Mouse (Mus musculus) hindbrain, embryonic 10.5 days (tissue): ENCODE measurements at regions not wholly inside any gene's neighbourhood (a gene's known extent, or its start where the extent isn't known, plus 50 kb on each side); places are given as distances from the start of the nearest gene placed in this dataset.

Experiments
- DNase-seq: peaks from one replicate; pipeline ENCODE4 v3.0.0-alpha.2; 2017; ENCODE audit warnings: low spot score
- H3K27ac ChIP-seq: fragments of 300-500 bp; sonication (generic); 2 replicates; pipeline ENCODE4 v1.5.1; 2016; ENCODE audit warnings: mild to moderate bottlenecking, moderate library complexity
- H3K27me3 ChIP-seq: fragments of 300-500 bp; sonication (generic); 2 replicates; pipeline ENCODE4 v1.6.1; 2016; ENCODE audit warnings: mild to moderate bottlenecking; ENCODE audit not compliant: poor library complexity, insufficient read depth, severe bottlenecking
- H3K36me3 ChIP-seq: fragments of 300-500 bp; sonication (generic); 2 replicates; pipeline ENCODE4 v1.6.1; 2016; ENCODE audit warnings: mild to moderate bottlenecking, moderate library complexity
- H3K4me1 ChIP-seq: fragments of 300-500 bp; sonication (generic); replicated peaks from 2 replicates; pipeline ENCODE4 v1.6.1; 2016; ENCODE audit warnings: mild to moderate bottlenecking
- H3K4me3 ChIP-seq: fragments of 300-500 bp; sonication (generic); 2 replicates; pipeline ENCODE4 v1.5.1; 2016; ENCODE audit warnings: mild to moderate bottlenecking, moderate library complexity
- H3K9me3 ChIP-seq: fragments of 300-500 bp; sonication (generic); 2 replicates; pipeline ENCODE4 v1.6.1; 2016; ENCODE audit warnings: mild to moderate bottlenecking, moderate library complexity
- whole genome bisulfite sequencing: fragments of 180-500 bp; shearing (Covaris S2); methylation state at CpG from one replicate; pipeline ENCODE4 v1.1.7; 2016; 5-methylcytosine and 5-hydroxymethylcytosine counted together

DNA sequence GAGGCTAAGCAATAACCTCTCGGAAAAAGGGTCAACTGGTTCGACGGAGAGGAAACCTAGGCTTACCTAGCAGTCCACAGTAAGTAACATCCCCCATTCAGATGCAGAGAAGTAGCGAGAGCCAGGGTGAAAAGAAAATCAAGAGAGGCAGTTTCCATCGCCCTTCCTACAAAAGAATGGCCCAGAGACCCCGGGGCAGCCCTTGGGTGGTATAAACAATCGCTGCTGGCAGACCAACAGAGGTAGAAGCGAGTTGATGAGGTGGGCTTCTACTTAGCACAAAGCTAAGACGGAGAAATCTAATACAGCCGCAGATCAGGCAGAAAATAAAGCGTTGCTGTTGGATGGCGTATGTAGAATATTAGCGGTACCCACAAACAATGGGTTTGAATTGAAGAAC is 57.8 kb upstream of the Arl15 start:
- Histone ChIP-seq H3K4me1 (peaks cover 43% of the 10 kb centered on the region), H3K4me3 (no peak overlapping the region), H3K27me3 (peaks cover 7% of the 10 kb centered on the region; the same call in 1 of the 2 replicates), H3K36me3 (no peaks in the 10 kb centered on the region), H3K9me3 (no peaks in the 10 kb centered on the region), H3K27ac (0 out of 2 replicates have a peak overlapping the region, but pooled peaks have one; percentile 84)
- DNase-seq: no peak
- WGBS: 70% methylated on average over 13 of the region's 13 CpGs

DNA sequence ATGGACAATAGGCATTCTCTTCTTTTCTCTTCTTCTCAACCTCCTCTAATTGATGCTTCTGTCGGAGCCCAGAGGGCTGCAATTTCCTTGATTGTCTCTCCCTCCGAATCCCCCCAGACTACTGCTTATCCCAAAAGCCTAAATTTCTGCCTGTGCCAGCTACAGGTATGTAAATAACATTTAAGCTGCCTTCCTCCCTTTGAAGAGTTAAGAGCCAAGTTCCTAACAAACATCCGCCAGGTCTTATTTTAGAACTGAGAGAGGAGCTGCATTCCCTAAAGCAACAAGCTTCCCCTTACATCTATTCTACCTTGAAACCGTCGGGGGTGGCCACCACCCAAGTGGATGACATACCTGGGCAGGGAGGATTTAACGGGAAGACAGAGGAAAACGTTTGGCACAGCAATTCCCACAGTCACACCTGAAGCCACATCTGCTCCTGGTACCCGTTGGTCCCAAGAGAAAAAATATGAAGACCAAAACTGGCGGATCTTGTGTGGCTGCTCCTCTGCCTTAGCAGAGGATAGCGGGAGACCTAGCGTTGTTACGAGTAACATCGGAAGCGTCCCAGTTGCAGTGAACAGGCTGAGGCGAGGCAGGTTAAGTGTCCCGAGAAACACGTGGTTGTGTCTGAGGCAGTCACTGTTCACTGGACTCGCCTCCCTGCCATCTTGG is 58.6 kb upstream of the Arl15 start:
- peak overlapping the region; percentile 84 for H3K27ac ChIP-seq
- H3K27me3 ChIP-seq: peaks cover 7% of the 10 kb centered on the region; the same call in 1 of the 2 replicates
- no peaks in the 10 kb centered on the region for H3K36me3 ChIP-seq
- H3K4me1 ChIP-seq: peaks cover 48% of the 10 kb centered on the region
- WGBS: 43% methylated on average over 18 of the region's 18 CpGs
- H3K9me3 ChIP-seq: no peaks in the 10 kb centered on the region
- H3K4me3 ChIP-seq: no peak overlapping the region
- no peak for DNase-seq

DNA sequence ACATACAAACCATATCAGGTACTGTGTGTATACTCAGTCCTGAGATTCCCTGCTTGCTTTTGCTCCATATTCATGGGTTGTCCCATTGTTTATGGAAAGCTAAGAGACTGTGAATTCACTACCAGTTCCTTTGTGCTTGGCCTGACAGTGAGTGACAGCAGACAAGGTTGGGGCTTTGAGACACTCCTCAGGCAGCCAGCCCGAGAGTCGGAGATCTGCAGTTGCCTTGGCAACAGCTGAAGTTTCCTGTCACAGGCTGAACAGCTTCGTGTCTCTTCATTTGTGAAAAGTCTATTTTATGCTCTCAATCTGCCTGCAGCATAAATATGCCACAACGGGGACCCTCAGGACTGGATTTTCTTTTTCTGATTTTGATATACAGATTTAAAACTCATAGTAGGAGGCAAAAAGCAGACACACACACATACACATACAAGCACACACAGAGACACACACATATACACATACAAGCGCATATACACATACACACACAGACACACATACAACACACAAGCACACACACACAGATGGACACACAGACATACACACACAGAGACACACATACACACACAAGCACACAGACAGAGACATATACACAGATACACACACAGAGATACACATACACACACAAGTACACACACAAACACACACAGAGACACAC is 60.0 kb upstream of the Arl15 start:
- no peaks in the 10 kb centered on the region for H3K9me3 ChIP-seq
- H3K4me1 ChIP-seq: peaks cover 50% of the 10 kb centered on the region
- H3K27me3 ChIP-seq: peaks cover 7% of the 10 kb centered on the region; the same call in 1 of the 2 replicates
- DNase-seq: peak; percentile 82
- 23% methylated on average over 5 of the region's 5 CpGs for WGBS
- H3K4me3 ChIP-seq: no peak overlapping the region; the same call in 1 of the 2 replicates
- H3K36me3 ChIP-seq: no peaks in the 10 kb centered on the region
- H3K27ac ChIP-seq: peak overlapping the region; percentile 84

DNA sequence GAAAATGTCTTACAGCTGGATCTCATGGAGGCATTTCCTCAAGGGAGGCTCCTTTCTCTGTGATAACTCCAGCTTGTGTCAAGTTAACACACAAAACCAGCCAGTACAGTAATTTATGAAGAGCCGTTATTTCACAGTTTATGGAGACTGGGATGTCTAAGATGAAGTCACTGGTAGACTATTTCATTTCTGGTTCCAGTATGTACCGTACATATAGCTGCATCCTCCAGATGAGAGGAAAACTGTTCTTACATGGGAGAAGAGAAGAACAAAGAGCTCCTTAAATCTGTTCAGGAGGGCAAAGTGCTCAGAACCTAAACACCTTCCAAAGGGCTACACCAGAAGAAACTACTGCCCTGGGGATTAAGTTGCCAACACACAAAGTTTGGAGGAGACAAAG is 60.6 kb upstream of the Arl15 start:
- Histone ChIP-seq H3K9me3 (no peaks in the 10 kb centered on the region), H3K4me1 (peaks cover 50% of the 10 kb centered on the region), H3K4me3 (no peak overlapping the region), H3K27me3 (peaks cover 7% of the 10 kb centered on the region; the same call in 1 of the 2 replicates), H3K36me3 (no peaks in the 10 kb centered on the region), H3K27ac (peak overlapping the region; percentile 84)
- DNase-seq: no peak
- WGBS: 67% methylated on average over 2 of the region's 2 CpGs

DNA sequence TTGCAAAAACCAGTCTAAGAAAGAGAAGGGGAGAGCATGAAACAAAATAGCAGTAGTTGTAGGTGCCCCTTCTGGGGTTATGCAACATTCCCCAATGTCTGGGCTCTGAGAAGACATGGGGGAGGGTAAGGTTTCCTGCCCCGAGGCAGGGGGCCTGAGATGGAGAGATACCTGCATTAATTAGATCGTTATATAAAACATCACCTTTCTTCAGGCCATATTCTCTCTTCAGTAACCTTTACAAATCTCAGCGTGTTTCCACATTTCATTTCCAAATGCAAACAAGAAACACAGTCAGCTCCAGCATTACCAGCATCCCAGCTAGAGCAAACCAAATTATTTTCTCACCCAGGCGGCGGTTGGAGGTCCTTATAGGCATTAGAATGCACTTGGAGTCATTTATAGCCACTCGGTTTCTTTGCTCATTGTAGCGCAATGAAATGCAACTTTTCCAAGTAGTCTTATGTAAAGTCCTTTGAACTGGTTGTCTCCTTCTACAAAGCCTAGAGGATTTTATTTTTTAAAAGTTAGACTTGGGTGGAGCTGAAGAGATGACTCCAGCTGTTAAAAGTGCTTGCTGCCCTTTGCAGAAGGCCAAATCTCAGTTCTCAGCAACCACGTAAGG is 63.4 kb upstream of the Arl15 start:
- H3K27ac ChIP-seq: peak overlapping the region; percentile 40; the same call in 1 of the 2 replicates
- DNase-seq: no peak

DNA sequence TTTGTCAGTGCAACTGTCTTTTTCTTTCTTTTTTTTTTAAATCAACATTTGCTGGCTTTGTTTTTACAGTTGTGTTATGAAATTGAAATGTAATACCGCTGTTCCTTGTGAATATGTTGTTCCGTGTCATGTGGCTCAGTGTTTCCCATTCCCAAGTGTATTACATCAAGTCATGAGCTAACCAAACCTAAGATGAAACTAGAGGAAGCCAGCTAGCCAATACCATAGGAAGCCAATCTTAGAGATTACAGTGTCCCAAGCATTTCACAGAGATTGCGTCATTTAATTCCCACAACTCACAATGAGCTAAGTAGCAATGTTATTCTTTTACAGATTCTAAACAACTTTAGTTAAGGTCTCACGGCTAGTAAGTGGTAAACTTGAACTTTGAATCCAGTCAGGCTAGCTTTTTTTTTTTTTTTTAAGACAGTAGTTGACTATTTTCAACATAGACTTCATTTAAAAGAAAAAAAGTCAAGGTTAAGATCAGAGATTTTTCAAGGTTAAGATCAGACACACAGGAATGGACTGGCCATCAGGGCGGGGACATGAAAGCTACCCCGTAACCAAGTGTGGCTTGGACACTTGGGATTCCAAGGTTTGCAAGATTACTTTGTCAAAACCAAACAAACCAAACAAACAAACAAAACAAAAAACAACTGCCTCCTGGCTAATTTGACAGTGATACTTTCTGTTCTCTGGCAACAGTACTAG is 64.1 kb upstream of the Arl15 start:
- Histone ChIP-seq H3K27me3 (no peaks in the 10 kb centered on the region), H3K4me1 (peaks cover 44% of the 10 kb centered on the region), H3K9me3 (no peaks in the 10 kb centered on the region), H3K27ac (no peak overlapping the region), H3K36me3 (no peaks in the 10 kb centered on the region), H3K4me3 (no peak overlapping the region)
- DNase-seq: no peak
- WGBS: 81% methylated on average over 6 of the region's 6 CpGs

More for the DNA sequence above, 63.4 kb upstream of the Arl15 start:
- H3K4me3 ChIP-seq: no peak overlapping the region
- WGBS: 35% methylated on average over 8 of the region's 8 CpGs
- no peaks in the 10 kb centered on the region for H3K36me3 ChIP-seq
- H3K27me3 ChIP-seq: peaks cover 5% of the 10 kb centered on the region; the same call in 1 of the 2 replicates
- H3K9me3 ChIP-seq: no peaks in the 10 kb centered on the region
- H3K4me1 ChIP-seq: peaks cover 50% of the 10 kb centered on the region

DNA sequence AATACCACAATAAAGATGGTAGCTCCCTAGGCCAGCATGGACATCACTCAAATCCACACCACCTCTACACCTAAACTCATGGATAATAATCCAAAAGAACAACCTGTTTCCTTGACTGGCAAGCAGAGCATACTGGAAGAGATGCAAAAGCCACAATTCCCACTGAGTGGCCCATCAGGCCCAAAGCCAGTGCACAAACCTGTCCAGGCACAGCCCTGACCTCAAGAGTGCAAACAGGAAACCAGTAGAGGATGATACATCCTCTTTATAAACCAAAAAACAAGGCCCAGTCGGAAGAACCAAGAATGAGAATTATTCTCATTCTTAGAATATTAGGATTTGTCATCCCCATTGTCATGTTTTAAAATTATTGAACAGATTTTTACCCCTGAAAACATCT is 64.7 kb upstream of the Arl15 start:
- 91% methylated on average over 1 of the region's 1 CpGs for WGBS
- H3K4me1 ChIP-seq: peaks cover 37% of the 10 kb centered on the region
- no peak for DNase-seq
- no peaks in the 10 kb centered on the region for H3K9me3 ChIP-seq
- no peak overlapping the region for H3K4me3 ChIP-seq
- no peak overlapping the region for H3K27ac ChIP-seq
- H3K36me3 ChIP-seq: no peaks in the 10 kb centered on the region
- H3K27me3 ChIP-seq: no peaks in the 10 kb centered on the region

DNA sequence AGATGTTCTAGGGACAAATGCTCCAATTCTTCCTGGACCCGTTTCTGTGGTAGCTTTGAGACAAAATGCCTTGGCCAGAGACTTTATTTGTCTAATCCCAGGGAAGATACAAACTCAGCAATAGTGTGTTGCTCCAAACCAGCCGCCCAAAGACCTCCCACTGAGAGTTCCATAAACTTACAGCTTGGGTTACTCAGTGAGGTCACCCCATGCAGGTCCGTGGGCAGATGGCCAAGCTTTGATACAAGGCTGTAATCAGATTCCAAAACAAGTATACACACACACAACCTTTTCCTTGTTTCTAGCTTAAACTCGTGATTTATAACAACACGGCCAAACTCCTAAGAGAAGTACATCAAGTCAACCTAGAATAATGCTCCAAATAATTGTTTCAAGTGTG is 64.6 kb upstream of the Hspb3 start:
- peaks cover 22% of the 10 kb centered on the region for H3K4me1 ChIP-seq
- no peaks in the 10 kb centered on the region for H3K27me3 ChIP-seq
- H3K4me3 ChIP-seq: no peak overlapping the region
- 45% methylated on average over 5 of the region's 5 CpGs for WGBS
- no peak overlapping the region for H3K27ac ChIP-seq
- DNase-seq: peak; percentile 50
- H3K36me3 ChIP-seq: peaks cover 3% of the 10 kb centered on the region; the same call in 1 of the 2 replicates
- no peaks in the 10 kb centered on the region for H3K9me3 ChIP-seq

DNA sequence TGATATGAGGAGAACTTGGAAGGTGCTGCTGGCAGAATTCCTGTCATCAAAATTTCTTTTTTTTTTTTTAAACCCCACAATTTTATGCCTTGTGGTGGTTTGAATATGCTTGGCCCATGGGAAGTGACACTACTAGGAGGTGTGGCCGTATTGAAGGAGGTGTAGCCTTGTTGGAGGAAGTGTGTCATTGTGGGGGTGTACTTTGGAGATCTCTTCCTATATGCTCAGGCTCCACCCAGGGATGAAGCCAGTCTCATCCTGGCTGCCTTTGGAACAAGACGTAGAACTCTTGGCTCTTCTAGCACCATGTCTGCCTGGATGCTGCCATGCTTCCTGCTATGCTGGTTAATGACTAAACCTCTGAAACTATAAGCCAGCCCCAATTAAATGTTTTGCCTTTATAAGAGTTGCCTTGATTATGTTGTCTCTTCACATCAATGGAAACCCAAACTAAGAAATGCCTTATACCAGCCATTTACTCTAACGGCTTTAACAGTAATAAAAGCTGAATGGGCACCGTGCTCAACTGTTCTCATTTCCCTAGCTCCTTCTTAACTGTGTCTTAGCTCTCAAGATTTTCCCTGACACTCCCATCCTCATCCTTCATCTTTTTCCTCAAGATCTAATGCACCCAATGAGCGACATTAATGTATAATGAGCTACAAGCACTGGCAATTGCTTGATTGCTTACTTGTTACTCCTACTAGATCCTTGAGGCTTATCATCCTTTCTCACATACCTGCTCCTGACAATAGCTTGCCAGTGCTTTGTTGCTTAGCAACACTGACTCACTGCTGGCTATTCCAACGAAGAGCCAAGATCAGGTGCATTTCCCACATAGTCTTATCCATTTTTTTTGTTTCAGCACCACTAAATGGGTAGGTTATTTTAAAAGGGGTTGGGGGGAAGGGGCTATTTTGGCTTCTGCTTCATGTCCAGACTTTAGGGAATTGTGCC is 61.7 kb upstream of the Hspb3 start:
- DNase-seq: no peak
- Histone ChIP-seq H3K36me3 (peaks cover 3% of the 10 kb centered on the region; the same call in 1 of the 2 replicates), H3K4me3 (no peak overlapping the region), H3K4me1 (peaks cover 4% of the 10 kb centered on the region; the same call in 1 of the 2 replicates), H3K9me3 (no peaks in the 10 kb centered on the region), H3K27ac (no peak overlapping the region), H3K27me3 (no peaks in the 10 kb centered on the region)
- 78% methylated on average over 6 of the region's 6 CpGs for WGBS

DNA sequence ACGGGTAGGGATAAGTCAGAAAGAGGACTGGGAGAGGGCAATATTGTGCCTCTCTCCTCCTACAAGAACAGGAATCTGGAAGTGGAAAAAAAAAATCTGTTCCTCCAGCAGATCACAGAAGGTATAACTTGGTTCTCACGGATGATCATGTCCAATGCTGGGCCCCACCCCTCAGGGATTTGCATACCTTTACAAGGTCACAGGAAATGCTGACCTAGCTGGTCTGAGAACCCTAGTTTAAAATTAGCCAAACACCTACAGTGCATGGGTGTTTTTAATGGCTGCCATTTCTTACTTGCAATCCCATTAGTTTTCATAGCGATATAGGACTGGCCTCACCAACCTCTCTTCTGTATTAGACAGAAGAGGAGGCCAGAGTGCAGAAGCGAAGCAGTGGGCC is 51.8 kb upstream of the Hspb3 start:
- Histone ChIP-seq H3K4me1 (no peaks in the 10 kb centered on the region), H3K9me3 (peaks cover 7% of the 10 kb centered on the region; the same call in 1 of the 2 replicates), H3K27me3 (no peaks in the 10 kb centered on the region), H3K4me3 (no peak overlapping the region), H3K36me3 (no peaks in the 10 kb centered on the region), H3K27ac (no peak overlapping the region)
- DNase-seq: no peak
- 89% methylated on average over 4 of the region's 4 CpGs for WGBS

DNA sequence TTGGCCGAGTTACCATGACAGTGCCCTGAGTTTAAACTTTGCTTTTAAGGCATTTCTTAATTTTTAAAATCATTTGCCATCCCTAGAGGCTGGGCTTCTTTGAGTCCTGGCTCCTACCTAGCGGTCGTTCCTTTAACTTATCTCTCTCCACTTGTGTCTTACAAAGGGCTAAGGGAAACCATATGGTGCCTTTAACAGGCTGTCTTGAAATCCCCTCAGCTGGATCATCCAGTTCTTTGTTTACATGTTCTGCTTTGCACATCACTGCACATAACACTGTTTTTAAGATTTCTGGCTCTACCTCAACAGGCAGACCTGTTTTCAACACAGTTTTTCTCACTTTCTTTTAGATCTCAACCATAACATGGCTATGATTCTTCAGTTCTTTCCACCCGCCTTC is 50.4 kb upstream of the Hspb3 start:
- DNase-seq: no peak
- 67% methylated on average over 4 of the region's 4 CpGs for WGBS
- H3K9me3 ChIP-seq: peaks cover 7% of the 10 kb centered on the region; the same call in 1 of the 2 replicates
- H3K4me1 ChIP-seq: no peaks in the 10 kb centered on the region
- H3K36me3 ChIP-seq: no peaks in the 10 kb centered on the region
- no peaks in the 10 kb centered on the region for H3K27me3 ChIP-seq
- no peak overlapping the region for H3K27ac ChIP-seq
- H3K4me3 ChIP-seq: no peak overlapping the region
